Mouse (Mus musculus) CH12F3 (cell line): ENCODE data around the gene Mafk.
"Not testable (repeated sequence)": the region's sequence is repeated elsewhere in the genome, so short reads cannot be mapped to it uniquely, and the experiment has no call there.

ENCODE experiments used
- in situ Hi-C: fragments of 300-500 bp; cut with MboI; formaldehyde crosslinking; loops from 2 replicates; pipeline ENCODE4 v1.14.3; 2020; ENCODE audit warnings: low sequenced_read_pairs

The Mafk gene

DNA sequence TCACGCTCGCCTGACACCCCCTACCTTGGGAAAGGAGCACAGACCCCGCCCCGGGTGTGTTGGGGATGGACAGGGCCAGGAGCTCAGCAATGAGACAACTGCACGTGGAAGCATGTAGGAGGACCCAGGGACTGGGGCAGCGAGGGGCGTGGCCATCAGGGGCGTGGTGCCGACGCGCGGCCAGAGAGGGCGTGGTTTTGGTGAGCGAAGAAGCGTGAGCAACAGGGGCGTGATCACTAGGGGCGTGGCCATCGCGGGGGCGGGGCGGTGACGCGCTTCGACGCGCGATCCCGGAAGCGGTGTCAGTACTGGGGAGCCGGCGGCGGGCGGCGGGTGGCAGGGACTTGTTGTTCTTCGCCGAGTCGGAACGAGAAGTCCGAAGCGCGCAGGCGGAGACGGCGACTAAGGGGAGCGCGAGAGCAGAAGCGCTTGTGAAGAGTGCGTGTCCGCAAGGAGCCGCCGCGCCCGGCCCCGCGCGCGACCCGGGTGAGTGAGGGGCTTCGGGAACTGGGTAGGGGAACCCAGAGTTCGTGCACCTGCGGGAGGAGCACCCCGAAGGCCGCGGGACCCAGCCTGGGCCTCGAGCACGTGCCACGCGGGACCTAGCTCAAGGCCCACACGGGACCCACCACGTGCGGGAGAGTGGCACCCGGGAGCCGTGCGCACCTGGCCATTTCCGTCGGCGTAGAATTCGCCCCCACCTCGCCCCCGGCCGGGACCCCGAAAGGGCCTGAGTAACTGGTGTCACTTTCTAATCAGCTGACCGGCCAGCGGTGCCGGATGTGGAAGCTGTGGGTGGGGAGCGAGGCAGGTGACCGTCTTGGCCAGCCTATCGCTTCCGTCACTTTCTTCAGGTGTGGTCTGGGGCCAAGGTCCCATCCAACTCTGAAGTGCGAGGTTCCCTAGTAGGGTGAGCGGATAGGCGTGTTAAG is at the start of gene Mafk:
Gene Mafk, plus strand, starts transcription at position 287 of the 932 bp plus-strand sequence.
- in situ Hi-C loops = no loop called here

DNA sequence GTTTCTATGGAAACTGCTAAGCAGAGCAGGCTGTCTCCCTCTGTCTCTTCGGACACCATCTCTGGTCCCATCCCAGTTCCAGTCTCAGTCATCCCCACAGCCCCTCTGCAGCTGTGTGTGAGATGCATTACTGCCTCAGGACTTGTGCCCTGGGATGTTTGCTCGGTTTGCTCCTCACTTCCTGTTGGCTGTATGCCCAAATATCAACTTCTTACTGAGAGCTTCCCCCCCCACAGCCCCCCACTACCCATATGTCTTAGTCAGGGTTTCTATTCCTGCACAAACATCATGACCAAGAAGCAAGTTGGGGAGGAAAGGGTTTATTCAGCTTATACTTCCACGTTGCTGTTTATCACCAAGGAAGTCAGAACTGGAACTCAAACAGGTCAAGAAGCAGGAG is 48.7 kb upstream of the Mafk start:
- in situ Hi-C loops = not testable (repeated sequence)

DNA sequence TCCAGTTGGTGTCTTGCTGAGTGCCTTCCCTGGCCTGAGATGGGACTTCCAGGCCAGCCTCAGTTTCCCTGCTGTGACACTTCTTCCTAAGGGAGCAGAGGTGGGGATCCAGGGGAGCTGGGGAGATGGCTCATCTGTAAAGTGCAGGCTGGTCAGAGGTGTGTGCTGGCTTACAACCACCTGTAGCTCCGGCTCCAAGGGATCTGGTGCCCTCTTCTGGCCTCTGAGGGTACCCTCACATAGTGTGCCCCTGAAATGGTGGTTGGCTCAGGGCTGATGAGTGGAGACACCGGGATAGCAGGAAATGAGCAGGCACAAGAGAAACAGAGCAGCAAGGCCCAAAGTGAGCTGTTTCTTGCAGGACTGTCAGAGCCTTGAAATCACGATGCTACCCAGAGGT is 45.5 kb upstream of the Mafk start:
- in situ Hi-C loops = no loop called here

DNA sequence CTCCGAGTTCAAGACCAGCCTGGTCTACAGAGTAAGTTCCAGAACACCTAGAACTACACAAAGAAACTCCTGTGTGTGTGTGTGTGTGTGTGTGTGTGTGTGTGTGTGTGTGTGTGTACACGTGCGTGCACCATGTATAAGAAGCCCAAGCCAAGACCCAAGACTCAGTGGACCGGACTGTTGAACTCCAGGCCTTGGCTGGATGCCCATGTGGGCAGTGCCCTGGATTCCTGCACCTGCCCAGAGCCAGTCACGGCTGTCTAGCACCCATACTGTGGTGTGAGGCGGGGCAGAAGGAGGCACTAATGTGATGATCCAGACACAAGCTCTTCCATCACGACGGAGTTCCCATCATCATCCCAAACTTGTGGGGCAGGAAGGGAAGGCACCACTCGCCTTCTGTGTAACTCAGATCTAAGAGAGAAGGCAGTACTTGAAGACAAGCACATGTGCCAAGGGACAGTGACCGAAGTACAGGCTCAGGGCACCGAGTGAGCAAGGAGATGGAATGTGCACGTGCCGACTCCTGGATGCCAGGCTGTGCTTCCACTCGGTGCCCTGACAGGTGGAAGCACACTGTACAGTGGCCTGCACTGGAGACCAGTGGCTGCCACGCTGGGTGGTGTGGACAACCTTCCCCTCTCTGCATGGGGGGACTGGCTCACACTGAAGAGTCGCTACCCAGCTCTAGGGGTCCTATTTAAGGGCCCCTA is 41.7 kb upstream of the Mafk start:
- in situ Hi-C loops = no loop called here

DNA sequence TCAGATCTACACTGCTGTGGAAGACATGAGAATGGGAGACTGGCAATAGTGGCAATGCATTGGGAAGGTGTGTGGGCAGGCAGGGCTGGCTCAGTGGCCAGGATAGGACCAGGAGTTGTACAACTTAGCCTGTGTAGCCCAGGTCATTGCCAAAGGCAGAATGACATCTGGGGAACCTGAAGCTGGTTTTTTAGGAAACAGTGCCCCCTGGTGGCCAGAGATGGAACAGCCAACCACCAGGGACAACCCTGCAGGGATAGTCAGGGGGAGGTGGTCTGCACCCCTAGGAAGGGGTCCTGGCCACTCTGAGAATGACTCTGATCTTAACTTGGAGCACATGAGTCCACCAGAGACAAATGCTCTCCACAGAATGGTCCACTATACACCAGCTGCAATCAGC is 40.8 kb upstream of the Mafk start:
- in situ Hi-C loops = no loop called here

DNA sequence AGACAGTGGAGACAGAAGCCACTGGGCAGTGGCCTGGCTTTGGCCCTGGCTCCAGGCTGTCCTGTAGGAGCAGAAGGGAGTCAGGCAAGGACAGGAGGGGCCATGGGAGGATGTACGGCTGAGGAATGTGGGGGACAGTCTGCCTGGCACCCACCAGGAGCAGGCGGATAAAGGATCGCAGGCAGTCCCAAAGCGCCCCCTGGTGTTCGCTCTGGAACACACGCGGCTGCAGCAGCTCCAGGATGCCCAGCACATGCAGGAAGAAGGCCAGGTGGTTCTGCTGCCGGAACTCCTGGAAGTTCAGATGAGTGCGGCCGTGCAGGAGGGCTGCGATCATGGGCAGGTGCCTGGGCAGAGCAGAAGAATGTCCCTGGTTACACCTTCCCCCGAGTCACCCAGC is 36.6 kb upstream of the Mafk start:
- in situ Hi-C loops = no loop called here

DNA sequence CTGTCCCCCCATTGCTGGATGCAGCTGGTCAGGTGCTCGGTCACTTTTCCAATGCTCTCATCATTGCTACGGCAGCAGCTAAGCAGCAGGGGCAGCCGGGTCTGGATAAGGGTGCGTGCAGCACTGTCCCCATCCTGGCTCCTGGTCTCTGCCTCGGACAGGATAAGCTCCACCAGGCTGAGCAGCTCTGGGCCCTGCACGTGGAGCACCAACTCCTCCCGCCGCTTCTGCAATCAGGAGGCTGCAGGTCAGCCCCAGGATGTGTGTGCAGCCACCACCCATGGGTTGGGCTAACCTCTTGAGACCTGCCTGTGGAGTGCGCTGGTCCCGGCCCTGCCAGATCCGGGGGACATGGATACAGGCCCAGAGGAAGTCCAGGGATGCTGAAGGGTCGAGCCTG is 35.2 kb upstream of the Mafk start:
- in situ Hi-C loops = no loop called here

DNA sequence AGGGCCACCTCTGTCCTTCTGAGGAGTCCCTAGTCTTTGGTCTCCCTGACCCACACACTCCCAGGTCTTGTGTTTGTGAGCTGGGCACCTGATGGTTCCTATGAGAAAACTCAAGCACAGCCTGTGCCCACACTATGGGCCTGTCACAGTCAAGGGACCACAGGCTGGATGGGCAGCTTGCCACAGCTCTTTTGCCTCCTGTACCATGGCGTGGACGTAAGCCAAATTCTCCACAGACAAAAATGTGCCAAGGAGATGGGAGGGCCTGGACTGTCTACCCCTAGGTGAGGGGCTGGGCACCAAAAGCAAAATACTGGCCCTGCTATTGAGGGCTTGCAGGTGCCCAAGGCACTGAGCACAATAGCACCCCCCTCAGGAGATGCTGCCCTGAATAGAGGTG is 34.7 kb upstream of the Mafk start:
- in situ Hi-C loops = no loop called here

DNA sequence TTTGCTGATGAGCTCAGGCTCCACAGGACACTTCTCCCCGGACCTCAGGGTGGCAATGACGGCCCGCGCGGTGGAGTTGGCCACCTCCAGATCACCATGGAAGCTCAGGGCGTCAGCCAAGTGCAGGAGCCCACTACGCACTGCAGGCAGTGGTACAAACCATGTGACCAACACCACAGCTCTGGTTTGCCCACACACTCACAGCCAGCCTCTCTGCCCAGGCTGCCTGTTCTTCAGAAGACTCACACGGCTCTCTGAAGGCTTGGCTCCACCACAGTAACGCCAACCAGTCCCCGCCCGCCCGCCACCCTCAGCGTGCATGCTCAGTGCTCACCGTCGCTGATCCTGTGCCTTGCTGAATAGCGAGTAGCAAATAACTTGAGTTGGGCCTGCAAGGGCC is 33.2 kb upstream of the Mafk start:
- in situ Hi-C loops = no loop called here

DNA sequence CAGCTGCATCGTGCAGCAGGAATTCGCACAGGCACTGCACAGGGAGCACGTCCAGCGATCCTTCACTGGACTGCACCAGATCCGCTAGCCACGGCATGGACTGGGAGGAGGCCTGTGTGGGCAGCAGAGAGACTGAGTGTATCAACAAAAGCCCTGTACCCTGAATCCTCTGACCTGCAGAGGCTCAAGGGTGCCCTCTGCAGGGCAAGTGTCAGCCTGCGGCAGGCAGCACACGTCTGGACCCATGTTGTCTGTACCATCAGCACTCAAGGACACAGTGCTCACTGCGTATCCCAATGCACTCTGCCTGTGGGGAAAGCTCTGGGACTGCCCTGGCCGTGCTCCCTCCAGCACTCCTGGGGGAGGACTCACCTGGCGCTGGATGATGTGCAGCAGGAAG is 27.0 kb upstream of the Mafk start:
- in situ Hi-C loops = no loop called here

DNA sequence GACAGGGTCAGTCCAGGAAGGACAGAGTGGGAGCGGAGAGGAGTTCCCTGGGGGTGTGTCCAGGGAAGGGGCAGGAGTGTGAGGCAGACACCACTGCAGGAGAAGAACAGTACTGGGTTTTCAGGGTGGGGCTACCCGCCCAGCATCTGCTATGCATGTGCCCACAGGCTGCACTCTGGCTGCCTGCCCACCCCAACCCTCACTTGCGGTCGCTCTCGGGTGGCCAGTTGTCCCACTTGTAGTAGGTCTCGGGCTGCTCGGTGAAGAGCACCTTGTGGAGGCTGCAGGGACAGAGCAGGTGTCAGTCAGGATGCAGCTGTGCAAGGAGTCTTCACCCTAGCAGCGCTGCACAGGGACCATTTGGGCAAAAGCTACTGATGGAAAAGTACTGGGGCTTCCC is 23.1 kb upstream of the Mafk start:
- in situ Hi-C loops = no loop called here

DNA sequence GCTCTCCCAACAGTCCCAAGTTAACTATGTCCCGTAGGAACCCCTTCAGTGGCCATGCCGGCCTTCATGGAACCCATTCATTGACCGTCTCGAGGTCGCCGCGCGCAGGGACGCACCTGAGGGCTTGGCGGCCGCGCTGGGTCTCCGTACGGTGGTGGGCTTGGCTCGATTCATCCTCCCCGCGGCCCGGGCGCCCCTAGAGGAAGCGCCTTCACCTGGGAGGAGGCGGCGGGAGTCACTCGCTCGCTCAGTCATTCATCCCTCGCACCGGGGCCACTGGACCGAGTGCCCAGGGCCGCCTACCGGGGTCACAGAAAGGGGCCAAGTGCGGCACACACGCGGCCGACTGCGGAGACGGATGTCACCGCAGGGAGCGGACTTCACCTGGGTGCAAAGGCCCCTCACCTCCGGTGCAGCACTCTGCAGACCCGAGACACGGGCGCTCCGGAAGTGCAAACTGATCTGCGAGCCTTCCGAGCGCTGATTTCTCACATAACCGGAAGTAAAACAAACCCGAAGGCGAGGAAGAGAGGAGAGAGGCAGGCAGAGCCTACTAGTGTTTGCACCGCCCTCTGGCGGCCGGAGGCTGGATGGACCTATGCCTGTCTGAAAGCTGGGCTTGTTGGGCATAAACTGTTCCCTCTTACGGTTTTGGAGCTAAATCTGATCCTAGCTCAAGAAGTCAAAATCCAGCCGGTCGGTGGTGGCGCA is 15.9 kb upstream of the Mafk start, which contains the start of gene Ints1:
Gene Ints1, minus strand, starts transcription at position 459 of the 711 bp plus-strand sequence.
- in situ Hi-C loops = no loop called here

DNA sequence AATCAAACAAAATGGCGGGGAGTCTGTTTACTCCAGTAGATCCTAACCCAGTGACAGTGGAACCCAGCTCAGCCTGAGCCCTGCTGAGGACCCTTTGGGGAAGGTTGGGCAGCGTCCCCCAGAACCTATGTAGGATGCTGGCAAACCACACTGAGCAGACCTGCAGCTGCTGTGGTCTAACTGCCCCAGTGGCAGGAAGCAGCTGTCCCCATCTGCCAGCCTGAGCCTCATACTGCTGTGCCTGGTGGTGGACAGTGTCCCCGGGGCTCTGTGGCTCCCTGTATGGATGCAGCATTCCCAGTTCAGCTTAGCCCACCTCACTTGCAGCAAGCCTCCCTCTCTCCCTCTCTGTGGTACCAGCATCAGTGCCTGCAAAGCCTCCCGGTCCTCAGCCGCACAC is 14.3 kb upstream of the Mafk start:
- in situ Hi-C loops = no loop called here

DNA sequence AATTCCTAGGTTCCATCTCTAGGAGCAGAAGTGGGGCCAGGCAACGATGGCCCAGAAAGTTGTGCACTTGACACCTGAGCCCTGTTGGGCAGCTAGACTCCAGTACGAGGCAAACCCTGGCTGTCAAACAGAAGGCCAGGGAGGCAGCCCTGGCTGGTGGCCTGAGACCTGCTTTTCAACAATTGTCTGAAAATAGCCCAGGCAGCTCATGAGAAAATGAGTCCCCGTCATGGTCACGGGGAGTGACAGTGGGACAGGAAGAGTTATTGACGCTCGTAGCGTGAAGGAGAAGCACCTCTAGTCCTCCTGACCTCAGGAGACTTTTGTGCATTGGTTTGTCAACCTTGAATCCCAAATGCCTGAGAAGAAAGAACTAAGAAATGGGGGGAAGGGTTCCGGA is 9.9 kb upstream of the Mafk start:
- in situ Hi-C loops = no loop called here

DNA sequence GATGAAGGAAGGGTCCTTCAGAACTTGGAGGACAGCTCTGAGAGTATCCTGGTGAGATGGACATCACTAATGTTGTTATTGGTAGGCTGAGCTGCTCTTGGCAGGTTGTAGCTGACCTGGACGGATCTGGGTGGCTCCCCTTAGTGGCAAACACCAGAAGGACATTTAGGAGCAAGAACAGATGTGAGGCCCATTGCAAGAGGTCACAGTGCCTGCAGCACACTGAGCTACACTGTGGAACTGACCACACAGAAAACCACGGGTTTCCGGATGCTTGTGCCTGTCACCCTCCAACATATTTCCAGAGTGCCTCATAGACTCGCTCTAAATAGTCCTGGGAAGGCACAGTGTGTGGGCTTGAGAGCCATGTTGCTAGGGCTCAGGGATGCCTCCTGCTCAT is 1.8 kb upstream of the Mafk start:
- in situ Hi-C loops = no loop called here

DNA sequence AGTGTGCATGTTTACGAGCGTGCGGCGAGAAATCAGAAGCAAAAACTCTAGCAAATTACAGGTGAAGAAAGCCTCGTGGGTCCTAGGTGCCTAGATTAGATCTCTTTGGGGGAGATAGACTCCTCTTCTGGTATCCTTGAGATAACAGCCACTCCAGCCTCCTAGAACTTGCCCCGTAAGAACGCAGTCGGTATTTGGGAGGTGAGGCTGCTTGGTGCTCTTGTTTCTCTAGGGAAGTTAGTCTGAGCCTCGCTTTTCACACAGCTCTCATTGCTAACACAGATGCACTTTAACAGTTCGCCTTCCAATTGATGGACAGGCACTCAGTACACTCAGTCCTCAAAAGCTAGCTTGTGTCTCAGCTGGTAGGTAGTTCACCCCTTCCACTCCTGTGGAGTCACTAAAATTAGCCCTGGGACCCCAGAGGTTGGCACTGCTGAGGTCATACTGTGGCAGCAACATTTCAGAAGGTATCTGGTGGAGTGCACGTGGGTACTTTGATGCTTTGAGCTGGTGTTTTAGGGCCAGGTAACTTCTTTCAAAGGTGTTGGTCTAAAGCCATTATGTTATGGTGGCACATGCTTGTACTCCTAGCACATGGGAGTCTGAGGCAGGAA is 954 bp downstream of the Mafk start:
- in situ Hi-C loops = no loop called here

DNA sequence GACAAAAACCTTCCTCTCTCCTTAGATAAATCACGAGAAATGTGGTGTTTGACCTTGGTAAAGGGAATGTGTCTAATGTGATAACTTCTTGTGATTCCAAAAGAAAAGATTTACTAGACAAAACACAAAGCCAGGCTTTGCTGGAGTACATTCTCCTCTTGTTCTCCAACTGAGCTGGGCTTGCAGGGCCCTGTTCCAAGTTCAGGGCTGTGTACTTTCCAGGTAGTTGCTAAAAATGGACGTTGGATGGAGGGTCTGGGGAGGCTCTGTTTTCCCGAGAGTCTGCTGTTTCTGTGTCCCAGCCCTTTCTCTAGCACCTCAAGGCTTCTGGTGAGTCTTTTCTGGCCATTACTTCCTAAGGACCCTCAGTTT is 1.6 kb downstream of the Mafk start:
- in situ Hi-C loops = no loop called here

DNA sequence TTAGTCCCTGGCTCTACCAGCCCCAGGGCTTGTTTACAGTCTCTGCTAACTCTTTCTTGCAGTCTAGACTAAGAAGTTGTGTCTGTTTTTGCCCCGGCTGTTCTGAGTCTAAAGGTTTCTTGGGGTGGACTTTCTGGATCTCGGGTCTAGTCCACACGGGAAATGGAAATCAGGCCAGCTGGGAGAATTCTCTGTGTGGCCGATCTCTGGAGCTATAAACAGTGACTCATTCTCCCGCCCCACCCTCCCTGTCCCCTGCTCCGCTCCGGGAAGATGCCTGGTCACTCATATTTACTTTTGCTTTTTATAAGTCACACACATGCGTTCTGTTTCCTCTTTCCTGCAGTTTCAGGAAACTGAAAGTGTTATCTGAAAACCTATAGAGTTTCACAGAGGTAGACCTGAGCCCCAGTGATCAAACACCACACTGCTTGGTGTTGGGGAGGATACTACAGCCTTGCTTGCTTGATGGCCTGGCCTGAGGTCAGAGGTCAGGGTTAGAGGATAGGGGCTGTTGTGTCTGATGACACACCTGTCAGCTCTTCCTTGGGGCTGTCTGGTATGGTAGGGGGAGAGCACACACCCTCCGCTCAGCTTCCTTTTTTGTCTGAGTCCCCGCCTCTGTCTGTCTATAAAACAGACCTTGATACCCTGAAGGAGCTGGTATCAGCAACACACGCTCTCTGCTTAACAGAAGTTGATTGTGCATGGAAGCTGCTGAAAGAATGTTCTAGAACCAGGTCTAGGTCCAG is 2.2 kb downstream of the Mafk start:
- in situ Hi-C loops = no loop called here

DNA sequence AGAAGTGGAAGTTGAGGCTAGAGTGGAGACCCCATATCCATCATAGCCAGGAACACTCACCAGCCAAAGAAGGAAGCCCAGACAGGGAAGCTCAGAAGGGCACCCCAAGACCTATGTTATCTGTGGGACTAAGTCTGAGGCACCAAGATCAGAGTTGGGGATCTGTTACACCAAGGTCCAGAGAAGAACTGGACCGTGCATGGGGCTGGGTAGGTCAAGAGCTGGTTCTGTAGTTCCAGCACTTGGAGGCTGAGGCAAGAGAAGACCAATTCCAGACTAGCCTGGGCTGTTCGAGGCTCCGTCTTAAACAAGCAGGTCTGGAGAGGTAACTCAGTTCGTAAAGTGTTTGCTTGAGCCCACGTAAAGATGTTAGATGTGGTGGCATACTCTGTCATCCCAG is 2.8 kb downstream of the Mafk start:
- in situ Hi-C loops = no loop called here

DNA sequence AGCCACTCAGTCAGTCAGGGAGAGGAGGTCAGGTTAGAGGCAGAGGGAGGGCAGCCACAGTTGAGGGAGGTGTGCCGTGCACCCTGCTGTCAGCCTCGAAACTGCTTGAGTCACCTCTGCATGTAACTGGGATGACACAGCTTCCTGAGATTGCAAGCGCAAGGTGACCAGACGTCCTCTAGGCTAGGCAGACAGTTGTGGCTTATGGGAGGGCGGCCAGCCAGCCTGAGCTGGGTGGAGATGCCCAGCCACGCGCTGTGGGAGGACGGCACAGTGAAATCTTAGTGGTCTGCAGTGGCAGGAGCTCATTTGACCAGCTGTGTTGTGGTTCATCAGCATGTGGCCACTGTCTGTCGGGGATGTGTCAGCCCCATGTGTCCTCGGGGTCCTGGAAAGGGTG is 3.6 kb downstream of the Mafk start:
- in situ Hi-C loops = no loop called here
